Mouse (Mus musculus): ENCODE measurements around the gene Fzr1. TPM values are rescaled to one million over a fixed set of nuclear protein-coding genes. Genes with fewer than 3 reads are reported as not detected.

Fzr1 gene
- 10 to 100 TPM; 14.0 to 18.8 TPM for total RNA-seq (2021)
- long read RNA-seq, experiment 1, transcript Fzr1-205 (14 exons, 3,057 nt), result major isoform, 52 of 65 reads
- long read RNA-seq, experiment 1, partial matches to known transcripts, result 7 of 65 reads
- long read RNA-seq, experiment 1, other reads (novel, unspliced or antisense), result 6 of 65 reads
- long read RNA-seq, experiment 2, transcript Fzr1-205 (14 exons, 3,057 nt), result major isoform, 41 of 55 reads
- long read RNA-seq, experiment 2, partial matches to known transcripts, result 4 of 55 reads
- long read RNA-seq, experiment 2, other reads (novel, unspliced or antisense), result 10 of 55 reads

GRCm38 (mm10) chr10:81377793-81378552, at the start of gene Fzr1:
Gene Fzr1 (minus strand): TSS chr10:81378516.
- no peak for DNase-seq
- H3K4me3 ChIP-seq, result peak within 1 kb of the TSS; percentile 99
- peak within 1 kb of the TSS; percentile 94 for H3K27ac ChIP-seq
- intact Hi-C loops (cut with DNase I), result loop anchor here (10.0 kb wide), 1 partner anchor 167 kb away; the partner anchor contains the start of gene Gna11
- TF ChIP-seq CTCF (IDR thresholded peaks at IDR 0.05), result no peak

- intact Hi-C loops (cut with DNase I), result no loop called here
- Histone ChIP-seq H3K4me3 (no peak overlapping the region), H3K27ac (peak overlapping the region; percentile 97)
- peak; percentile 43 for DNase-seq
- TF ChIP-seq CTCF (IDR thresholded peaks at IDR 0.05), result no peak
Observed at GRCm38 (mm10) chr10:81427804-81428506, 49.6 kb upstream of the Fzr1 start.

- H3K27ac ChIP-seq, result peak overlapping the region; percentile 97
- no peak for DNase-seq
- no peak for TF ChIP-seq CTCF (IDR thresholded peaks at IDR 0.05)
- H3K4me3 ChIP-seq, result peak overlapping the region; percentile 94
- intact Hi-C loops (cut with DNase I), result no loop called here
Observed at GRCm38 (mm10) chr10:81427327-81427726, 49.0 kb upstream of the Fzr1 start.

- no peak for TF ChIP-seq CTCF (IDR thresholded peaks at IDR 0.05)
- intact Hi-C loops (cut with DNase I), result no loop called here
- DNase-seq, result peak; percentile 89
- H3K4me3 ChIP-seq, result peak overlapping the region; percentile 94
- H3K27ac ChIP-seq, result peak overlapping the region; percentile 97
Observed at GRCm38 (mm10) chr10:81426897-81427296, 48.6 kb upstream of the Fzr1 start.

- intact Hi-C loops (cut with DNase I), result no loop called here
- Histone ChIP-seq H3K27ac (peak overlapping the region; percentile 97), H3K4me3 (peak overlapping the region; percentile 94)
- peak; percentile 74 for DNase-seq
- TF ChIP-seq CTCF (IDR thresholded peaks at IDR 0.05), result no peak
Observed at GRCm38 (mm10) chr10:81426081-81426671, 47.9 kb upstream of the Fzr1 start.

- TF ChIP-seq CTCF (IDR thresholded peaks at IDR 0.05), result no peak
- H3K4me3 ChIP-seq, result peak overlapping the region; percentile 94
- intact Hi-C loops (cut with DNase I), result no loop called here
- peak; percentile 89 for DNase-seq
- peak overlapping the region; percentile 97 for H3K27ac ChIP-seq
Observed at GRCm38 (mm10) chr10:81425236-81425850, 47.0 kb upstream of the Fzr1 start.

- TF ChIP-seq CTCF (IDR thresholded peaks at IDR 0.05), result no peak
- intact Hi-C loops (cut with DNase I), result no loop called here
- Histone ChIP-seq H3K4me3 (peak overlapping the region; percentile 94), H3K27ac (peak overlapping the region; percentile 97)
- DNase-seq, result peak; percentile 94
Observed at GRCm38 (mm10) chr10:81424246-81425051, 46.1 kb upstream of the Fzr1 start.

GRCm38 (mm10) chr10:81423476-81424245, 45.3 kb upstream of the Fzr1 start:
- peak overlapping the region; percentile 94 for H3K4me3 ChIP-seq

GRCm38 (mm10) chr10:81422661-81423217, 44.4 kb upstream of the Fzr1 start:
- DNase-seq, result peak; percentile 26
- Histone ChIP-seq H3K27ac (peak overlapping the region; percentile 97), H3K4me3 (peak overlapping the region; percentile 29)
- intact Hi-C loops (cut with DNase I), result no loop called here
- TF ChIP-seq CTCF (IDR thresholded peaks at IDR 0.05), result no peak

More at GRCm38 (mm10) chr10:81423476-81424245, 45.3 kb upstream of the Fzr1 start:
- no peak for TF ChIP-seq CTCF (IDR thresholded peaks at IDR 0.05)
- intact Hi-C loops (cut with DNase I), result no loop called here
- peak overlapping the region; percentile 97 for H3K27ac ChIP-seq
- DNase-seq, result peak; percentile 26

GRCm38 (mm10) chr10:81422191-81422590, 43.9 kb upstream of the Fzr1 start:
- H3K27ac ChIP-seq, result peak overlapping the region; percentile 97
- TF ChIP-seq CTCF (IDR thresholded peaks at IDR 0.05), result no peak
- H3K4me3 ChIP-seq, result peak overlapping the region; percentile 29
- DNase-seq, result peak; percentile 79
- intact Hi-C loops (cut with DNase I), result no loop called here
